Mouse (Mus musculus): ENCODE measurements around the gene Asb7. TPM values are rescaled to one million over a fixed set of nuclear protein-coding genes. Genes with fewer than 3 reads are reported as not detected.

Asb7 gene
- polyA plus RNA-seq, 1 experiment, result 2.3 TPM

GRCm38 (mm10) chr7:66600622-66601610 lies 88.5 kb downstream of the Asb7 start:
- 72% methylated on average over 12 of the region's 12 CpGs for WGBS
- Histone ChIP-seq H3K4me3 (ENCODE audit: extremely low read depth, insufficient read depth, insufficient read length) (no peak overlapping the region), H3K36me3 (ENCODE audit: control insufficient read depth, insufficient read depth, low read length) (no peaks in the 10 kb centered on the region), H3K4me1 (ENCODE audit: control insufficient read depth, insufficient read depth, insufficient read length) (no peaks in the 10 kb centered on the region), H3K27me3 (ENCODE audit: control insufficient read depth, insufficient read depth, low read length) (no peaks in the 10 kb centered on the region), H3K27ac (ENCODE audit: insufficient read depth, low read length) (no peak overlapping the region)
- TF ChIP-seq CTCF (IDR thresholded peaks at IDR 0.05; ENCODE audit: extremely low read depth, insufficient read depth, insufficient read length, insufficient replicate concordance), result no peak
- no peak for DNase-seq (ENCODE audit: low read depth in 1 of 2, low spot score in 2 of 2)

GRCm38 (mm10) chr7:66600126-66600525 lies 89.3 kb downstream of the Asb7 start:
- Histone ChIP-seq H3K4me1 (ENCODE audit: control insufficient read depth, insufficient read depth, insufficient read length) (no peaks in the 10 kb centered on the region), H3K36me3 (ENCODE audit: control insufficient read depth, insufficient read depth, low read length) (no peaks in the 10 kb centered on the region), H3K27ac (ENCODE audit: insufficient read depth, low read length) (no peak overlapping the region), H3K4me3 (ENCODE audit: extremely low read depth, insufficient read depth, insufficient read length) (no peak overlapping the region), H3K27me3 (ENCODE audit: control insufficient read depth, insufficient read depth, low read length) (no peaks in the 10 kb centered on the region)
- TF ChIP-seq CTCF (IDR thresholded peaks at IDR 0.05; ENCODE audit: extremely low read depth, insufficient read depth, insufficient read length, insufficient replicate concordance) (no peak), POLR2A (IDR thresholded peaks at IDR 0.05; ENCODE audit: low read depth, low read length) (no peak)
- no peak for DNase-seq (ENCODE audit: low read depth in 1 of 2, low spot score in 2 of 2)
- WGBS, result 89% methylated on average over 3 of the region's 3 CpGs

GRCm38 (mm10) chr7:66597900-66598299 lies 91.5 kb downstream of the Asb7 start:
- no peak overlapping the region for H3K27ac ChIP-seq (ENCODE audit: insufficient read depth, low read length)
- TF ChIP-seq POLR2A (IDR thresholded peaks at IDR 0.05; ENCODE audit: low read depth, low read length) (no peak), CTCF (IDR thresholded peaks at IDR 0.05; ENCODE audit: extremely low read depth, insufficient read depth, insufficient read length, insufficient replicate concordance) (no peak)
- H3K27me3 ChIP-seq (ENCODE audit: control insufficient read depth, insufficient read depth, low read length), result no peaks in the 10 kb centered on the region
- WGBS, result 93% methylated on average over 3 of the region's 3 CpGs
- no peaks in the 10 kb centered on the region for H3K36me3 ChIP-seq (ENCODE audit: control insufficient read depth, insufficient read depth, low read length)
- no peaks in the 10 kb centered on the region for H3K4me1 ChIP-seq (ENCODE audit: control insufficient read depth, insufficient read depth, insufficient read length)
- no peak for DNase-seq (ENCODE audit: low read depth in 1 of 2, low spot score in 2 of 2)
- H3K4me3 ChIP-seq (ENCODE audit: extremely low read depth, insufficient read depth, insufficient read length), result no peak overlapping the region

Other genes starting within 250 kb of the Asb7 start
- gene Lins1, start 293 bp upstream of the Asb7 start, polyA plus RNA-seq (2012; rRNA removed), result 2.8 and 3.5 TPM in 2 replicates
- gene Cers3, start 53.9 kb upstream of the Asb7 start, polyA plus RNA-seq (2012; rRNA removed), result not detected in 2 replicates
- gene Adamts17, start 150.1 kb upstream of the Asb7 start, polyA plus RNA-seq (2012; rRNA removed), result 0.29 and 0.34 TPM in 2 replicates

All from spleen, adult 2 months (tissue).